Mouse (Mus musculus): Measurements from ENCODE around the gene Olfr54.
"Not testable (repeated sequence)": the region's sequence is repeated elsewhere in the genome, so short reads cannot be mapped to it uniquely, and the experiment has no call there.

DNA sequence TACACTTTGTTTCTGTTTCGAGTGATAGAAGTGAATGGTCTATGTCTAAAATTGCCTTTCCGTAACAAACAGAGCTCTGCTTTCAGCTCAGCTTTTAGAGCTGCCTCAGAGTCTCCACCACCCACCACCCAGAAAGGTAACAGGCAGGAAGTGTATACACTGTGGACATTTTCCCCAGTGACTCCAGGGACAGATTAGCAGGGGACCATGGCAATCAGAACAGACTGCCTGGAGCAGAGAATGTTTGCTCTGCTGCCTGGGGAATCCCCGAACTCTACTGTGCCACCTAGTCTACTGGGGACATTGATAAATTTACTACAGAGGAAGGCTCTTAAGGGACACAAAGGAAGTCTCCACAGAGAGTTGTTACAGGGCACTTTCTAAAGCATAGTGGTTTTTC, 30.7 kb downstream of the Olfr54 start:
- not testable (repeated sequence) for TF ChIP-seq CTCF (IDR thresholded peaks at IDR 0.05; ENCODE audit: control insufficient read depth, insufficient read depth, insufficient replicate concordance, low read depth, low read length); POLR2A (IDR thresholded peaks at IDR 0.05; ENCODE audit: control insufficient read depth, low read depth, low read length)

All from testis, adult 2 months (tissue).